Mouse (Mus musculus): Measurements from ENCODE around the gene Fam219a. TPM values are rescaled to one million over a fixed set of nuclear protein-coding genes. Genes with fewer than 3 reads are reported as not detected.
A peak's percentile ranks its signal among the peaks of the same experiment; 100 is the strongest.

Gene Fam219a
- polyA plus RNA-seq, 1 experiment from 2014 or later: 2.3 TPM

GRCm38 (mm10) chr4:41522136-41522535 is 47.2 kb downstream of the Fam219a start:
- H3K27ac ChIP-seq (replicated peaks): no peak overlapping the region
- no peak overlapping the region for H3K9ac ChIP-seq
- H3K9me3 ChIP-seq: no peaks in the 10 kb centered on the region
- H3K36me3 ChIP-seq: no peaks in the 10 kb centered on the region; the same call in 1 of the 2 replicates
- no peak overlapping the region for H3K4me3 ChIP-seq
- peaks cover 38% of the 10 kb centered on the region for H3K27me3 ChIP-seq (replicated peaks)
- no peak for ATAC-seq (ENCODE audit: extremely low read depth, insufficient number of reproducible peaks, low FRiP score, low TSS enrichment)
- 80% methylated on average over 6 of the region's 6 CpGs for WGBS
- H3K4me1 ChIP-seq: peaks cover 4% of the 10 kb centered on the region; the same call in 1 of the 2 replicates
- H3K4me2 ChIP-seq: no peak overlapping the region

- Histone ChIP-seq H3K9ac (no peak overlapping the region), H3K36me3 (no peaks in the 10 kb centered on the region; the same call in 1 of the 2 replicates), H3K9me3 (no peaks in the 10 kb centered on the region), H3K4me3 (no peak overlapping the region), H3K27ac (replicated peaks) (no peak overlapping the region), H3K4me1 (no peaks in the 10 kb centered on the region), H3K27me3 (replicated peaks) (peaks cover 38% of the 10 kb centered on the region), H3K4me2 (no peak overlapping the region)
- WGBS: 28% methylated on average over 14 of the region's 14 CpGs
- ATAC-seq (ENCODE audit: extremely low read depth, insufficient number of reproducible peaks, low FRiP score, low TSS enrichment): no peak
Measured at GRCm38 (mm10) chr4:41520641-41521040, 48.7 kb downstream of the Fam219a start.

GRCm38 (mm10) chr4:41519195-41519594 is 50.1 kb downstream of the Fam219a start:
- no peak for ATAC-seq (ENCODE audit: extremely low read depth, insufficient number of reproducible peaks, low FRiP score, low TSS enrichment)
- Histone ChIP-seq H3K4me1 (no peaks in the 10 kb centered on the region), H3K4me3 (no peak overlapping the region), H3K9me3 (no peaks in the 10 kb centered on the region), H3K4me2 (no peak overlapping the region), H3K27ac (replicated peaks) (no peak overlapping the region), H3K27me3 (replicated peaks) (peaks cover 38% of the 10 kb centered on the region), H3K36me3 (no peaks in the 10 kb centered on the region; the same call in 1 of the 2 replicates), H3K9ac (no peak overlapping the region)
- WGBS: 75% methylated on average over 5 of the region's 5 CpGs

GRCm38 (mm10) chr4:41518349-41518748 is 51.0 kb downstream of the Fam219a start:
- no peak overlapping the region for H3K4me3 ChIP-seq

GRCm38 (mm10) chr4:41517233-41517632 is 52.1 kb downstream of the Fam219a start, which contains the start of gene 1110017D15Rik:
TSS of gene 1110017D15Rik (minus strand) at chr4:41517333.
- Histone ChIP-seq H3K9me3 (no peaks in the 10 kb centered on the region), H3K9ac (no peak within 1 kb of the TSS), H3K4me2 (no peak within 1 kb of the TSS), H3K27me3 (replicated peaks) (peaks cover 44% of the 10 kb centered on the region), H3K4me3 (no peak within 1 kb of the TSS), H3K36me3 (no peaks in the 10 kb centered on the region; the same call in 1 of the 2 replicates), H3K4me1 (no peaks in the 10 kb centered on the region; the same call in 1 of the 2 replicates), H3K27ac (replicated peaks) (no peak within 1 kb of the TSS)
- 73% methylated on average over 2 of the region's 2 CpGs for WGBS
- ATAC-seq (ENCODE audit: extremely low read depth, insufficient number of reproducible peaks, low FRiP score, low TSS enrichment): no peak

More at GRCm38 (mm10) chr4:41518349-41518748, 51.0 kb downstream of the Fam219a start:
- 66% methylated on average over 7 of the region's 7 CpGs for WGBS
- Histone ChIP-seq H3K9me3 (no peaks in the 10 kb centered on the region), H3K27ac (replicated peaks) (no peak overlapping the region), H3K27me3 (replicated peaks) (peaks cover 36% of the 10 kb centered on the region), H3K4me1 (no peaks in the 10 kb centered on the region; the same call in 1 of the 2 replicates), H3K4me2 (no peak overlapping the region), H3K36me3 (no peaks in the 10 kb centered on the region; the same call in 1 of the 2 replicates), H3K9ac (no peak overlapping the region)
- ATAC-seq (ENCODE audit: extremely low read depth, insufficient number of reproducible peaks, low FRiP score, low TSS enrichment): no peak

GRCm38 (mm10) chr4:41513714-41514113 is 55.6 kb downstream of the Fam219a start:
- Histone ChIP-seq H3K27ac (replicated peaks) (no peak overlapping the region), H3K4me2 (no peak overlapping the region), H3K27me3 (replicated peaks) (peaks cover 57% of the 10 kb centered on the region), H3K9me3 (no peaks in the 10 kb centered on the region), H3K4me1 (no peaks in the 10 kb centered on the region; the same call in 1 of the 2 replicates), H3K36me3 (no peaks in the 10 kb centered on the region), H3K4me3 (no peak overlapping the region), H3K9ac (no peak overlapping the region)
- WGBS: 22% methylated on average over 8 of the region's 8 CpGs
- ATAC-seq (ENCODE audit: extremely low read depth, insufficient number of reproducible peaks, low FRiP score, low TSS enrichment): no peak

GRCm38 (mm10) chr4:41513309-41513708 is 56.0 kb downstream of the Fam219a start:
- ATAC-seq (ENCODE audit: extremely low read depth, insufficient number of reproducible peaks, low FRiP score, low TSS enrichment): no peak
- H3K9me3 ChIP-seq: no peaks in the 10 kb centered on the region
- 45% methylated on average over 4 of the region's 4 CpGs for WGBS
- H3K27ac ChIP-seq (replicated peaks): no peak overlapping the region
- peaks cover 61% of the 10 kb centered on the region for H3K27me3 ChIP-seq (replicated peaks)
- H3K4me3 ChIP-seq: no peak overlapping the region
- H3K9ac ChIP-seq: no peak overlapping the region
- no peak overlapping the region for H3K4me2 ChIP-seq
- no peaks in the 10 kb centered on the region for H3K36me3 ChIP-seq
- no peaks in the 10 kb centered on the region; the same call in 1 of the 2 replicates for H3K4me1 ChIP-seq

- H3K9ac ChIP-seq: peak overlapping the region; percentile 79; the same call in 1 of the 2 replicates
- no peak overlapping the region for H3K27ac ChIP-seq (replicated peaks)
- H3K4me2 ChIP-seq: no peak overlapping the region
- H3K4me1 ChIP-seq: peaks cover 18% of the 10 kb centered on the region
- no peak for ATAC-seq (ENCODE audit: extremely low read depth, insufficient number of reproducible peaks, low FRiP score, low TSS enrichment)
- H3K36me3 ChIP-seq: no peaks in the 10 kb centered on the region
- H3K27me3 ChIP-seq (replicated peaks): peaks cover 67% of the 10 kb centered on the region
- 42% methylated on average over 7 of the region's 7 CpGs for WGBS
- H3K9me3 ChIP-seq: no peaks in the 10 kb centered on the region
- no peak overlapping the region for H3K4me3 ChIP-seq
Measured at GRCm38 (mm10) chr4:41507998-41508397, 61.3 kb downstream of the Fam219a start.

- Histone ChIP-seq H3K27ac (replicated peaks) (no peak overlapping the region), H3K9ac (peak overlapping the region; percentile 79), H3K9me3 (no peaks in the 10 kb centered on the region), H3K4me2 (peak overlapping the region; percentile 98), H3K4me3 (peak overlapping the region; percentile 63), H3K4me1 (peaks cover 21% of the 10 kb centered on the region), H3K36me3 (no peaks in the 10 kb centered on the region), H3K27me3 (replicated peaks) (peaks cover 66% of the 10 kb centered on the region)
- WGBS: 3% methylated on average over 22 of the region's 22 CpGs
- ATAC-seq (ENCODE audit: extremely low read depth, insufficient number of reproducible peaks, low FRiP score, low TSS enrichment): no peak
Measured at GRCm38 (mm10) chr4:41507326-41507924, 61.9 kb downstream of the Fam219a start.

GRCm38 (mm10) chr4:41506906-41507305 is 62.4 kb downstream of the Fam219a start:
- WGBS: under 1% methylated on average over 29 of the region's 29 CpGs
- peaks cover 66% of the 10 kb centered on the region for H3K27me3 ChIP-seq (replicated peaks)
- no peaks in the 10 kb centered on the region for H3K9me3 ChIP-seq
- peak; percentile 55 for ATAC-seq (ENCODE audit: extremely low read depth, insufficient number of reproducible peaks, low FRiP score, low TSS enrichment)
- peaks cover 26% of the 10 kb centered on the region for H3K4me1 ChIP-seq
- H3K4me3 ChIP-seq: peak overlapping the region; percentile 63
- no peak overlapping the region for H3K27ac ChIP-seq (replicated peaks)
- H3K36me3 ChIP-seq: no peaks in the 10 kb centered on the region
- H3K4me2 ChIP-seq: peak overlapping the region; percentile 98
- H3K9ac ChIP-seq: peak overlapping the region; percentile 79

GRCm38 (mm10) chr4:41506156-41506555 is 63.2 kb downstream of the Fam219a start:
- Histone ChIP-seq H3K9ac (peak overlapping the region; percentile 79; the same call in 1 of the 2 replicates), H3K36me3 (no peaks in the 10 kb centered on the region), H3K4me3 (peak overlapping the region; percentile 63), H3K9me3 (no peaks in the 10 kb centered on the region), H3K4me2 (peak overlapping the region; percentile 98), H3K27me3 (replicated peaks) (peaks cover 66% of the 10 kb centered on the region), H3K27ac (replicated peaks) (no peak overlapping the region), H3K4me1 (peaks cover 26% of the 10 kb centered on the region)
- no peak for ATAC-seq (ENCODE audit: extremely low read depth, insufficient number of reproducible peaks, low FRiP score, low TSS enrichment)
- WGBS: 11% methylated on average over 13 of the region's 13 CpGs

GRCm38 (mm10) chr4:41505131-41505551 is 64.2 kb downstream of the Fam219a start:
- no peak overlapping the region for H3K9ac ChIP-seq
- no peaks in the 10 kb centered on the region for H3K9me3 ChIP-seq
- H3K36me3 ChIP-seq: no peaks in the 10 kb centered on the region
- H3K4me2 ChIP-seq: no peak overlapping the region
- H3K27me3 ChIP-seq (replicated peaks): peaks cover 67% of the 10 kb centered on the region
- H3K4me1 ChIP-seq: peaks cover 26% of the 10 kb centered on the region
- no peak for ATAC-seq (ENCODE audit: extremely low read depth, insufficient number of reproducible peaks, low FRiP score, low TSS enrichment)
- no peak overlapping the region for H3K27ac ChIP-seq (replicated peaks)
- no peak overlapping the region for H3K4me3 ChIP-seq
- 43% methylated on average over 11 of the region's 11 CpGs for WGBS
